Mouse (Mus musculus) ES-CJ7 (cell line): ENCODE data around the gene Phtf1.

Experiments used
- DNase-seq: peaks from one replicate; pipeline ENCODE4 v3.0.0; 2011; ENCODE audit warnings: low read depth, low spot score

Gene Phtf1

DNA sequence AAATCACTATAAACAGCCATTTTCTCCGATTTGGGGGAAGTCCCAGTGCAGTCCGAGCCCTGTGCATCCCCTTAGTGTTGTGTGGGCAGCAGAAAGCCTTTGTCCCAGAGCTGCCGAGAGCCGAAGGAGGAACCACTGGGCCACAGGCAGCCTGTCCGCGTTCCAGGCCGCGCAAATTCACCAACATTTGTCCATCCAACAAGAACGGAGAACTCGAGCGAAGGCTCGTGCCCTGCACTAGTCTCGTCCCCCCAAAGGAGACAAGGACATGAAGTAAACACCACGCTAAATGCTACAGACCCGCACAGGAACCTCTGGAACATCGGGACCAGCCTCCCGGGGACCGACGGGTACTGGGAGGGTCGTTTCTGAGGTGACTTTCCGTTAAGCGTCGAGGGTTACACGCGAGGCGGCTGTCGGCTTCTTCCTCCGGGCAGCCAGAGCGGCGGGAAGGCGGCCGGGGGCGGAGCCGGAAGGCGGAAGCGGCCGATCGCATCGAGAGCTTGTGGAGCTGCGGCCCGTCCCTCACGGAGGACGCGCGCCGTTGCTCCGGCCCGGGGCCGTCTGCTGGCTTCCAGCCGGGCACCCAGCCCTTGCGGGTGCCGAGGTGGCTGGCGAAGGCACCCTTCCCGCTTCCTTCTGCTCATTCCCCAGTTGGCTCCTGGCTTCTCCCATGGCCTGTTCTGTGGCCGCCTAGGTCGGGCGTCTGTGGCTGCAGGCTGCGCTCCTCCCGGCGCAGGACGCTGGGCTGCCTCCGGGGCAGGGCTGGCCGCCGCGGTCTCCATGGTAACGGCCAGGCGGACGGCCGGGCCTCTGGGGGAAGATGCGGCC lies at the start of gene Phtf1:
TSS of gene Phtf1 (plus strand) at position 250 of the 831 bp plus-strand sequence.
- peak; percentile 64 for DNase-seq

DNA sequence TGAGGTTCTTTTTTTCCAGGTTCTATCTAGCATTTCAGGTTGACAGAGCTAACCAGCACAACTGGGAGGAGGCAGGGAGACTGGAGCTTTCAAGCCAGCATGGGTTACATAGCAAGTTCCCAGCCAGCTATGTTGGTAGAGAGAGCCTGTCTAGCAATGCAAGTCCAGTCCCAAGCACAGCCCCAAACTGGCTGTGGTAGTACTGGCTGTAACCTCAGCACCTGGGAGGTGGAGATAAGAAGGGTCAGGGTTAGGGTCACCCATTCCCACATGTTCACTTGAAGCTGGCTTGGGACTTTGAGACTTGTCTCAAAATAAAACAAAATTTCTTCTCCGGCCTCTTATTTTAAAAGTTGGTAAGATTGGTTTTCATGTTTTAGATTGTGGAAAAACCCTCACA lies 47.8 kb upstream of the Phtf1 start:
- DNase-seq: no peak

DNA sequence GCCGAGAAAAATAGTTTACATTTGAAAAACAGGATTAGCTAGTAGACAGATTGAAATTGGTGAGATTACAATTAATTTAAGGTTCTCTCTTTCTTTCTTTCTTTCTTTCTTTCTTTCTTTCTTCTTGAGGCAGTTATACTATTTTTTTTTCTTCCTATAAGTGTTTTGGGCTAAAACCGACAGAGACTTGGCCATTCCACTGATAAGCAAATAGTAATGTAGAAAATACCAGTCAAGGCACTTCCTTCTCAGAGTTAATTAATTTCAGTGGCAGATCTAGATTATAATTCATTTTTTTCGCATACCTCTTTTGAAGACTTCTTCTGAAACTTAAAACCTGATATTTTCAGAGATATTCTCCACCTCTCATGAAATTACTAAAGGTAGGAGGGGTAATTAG lies 42.6 kb upstream of the Phtf1 start:
- no peak for DNase-seq

DNA sequence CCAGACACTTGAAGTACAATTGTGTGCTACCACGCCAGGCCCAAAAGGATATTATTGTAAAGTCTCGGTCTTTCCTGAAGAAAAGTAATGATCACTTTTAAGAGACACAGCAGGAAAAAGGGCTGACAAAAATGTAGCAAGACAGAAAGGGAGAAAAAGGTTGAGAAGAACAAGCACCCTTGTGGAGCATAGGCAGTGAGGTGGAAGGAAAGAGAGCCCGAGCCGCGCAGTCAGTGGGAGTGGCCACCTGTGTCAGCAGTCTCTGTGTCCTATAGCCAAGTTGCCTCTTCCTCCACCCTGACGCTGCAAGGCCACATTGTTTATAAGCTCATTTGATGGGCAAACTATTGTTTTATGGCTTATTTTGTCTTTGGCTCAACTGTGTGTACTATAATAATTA lies 40.4 kb upstream of the Phtf1 start:
- peak; percentile 17 for DNase-seq

DNA sequence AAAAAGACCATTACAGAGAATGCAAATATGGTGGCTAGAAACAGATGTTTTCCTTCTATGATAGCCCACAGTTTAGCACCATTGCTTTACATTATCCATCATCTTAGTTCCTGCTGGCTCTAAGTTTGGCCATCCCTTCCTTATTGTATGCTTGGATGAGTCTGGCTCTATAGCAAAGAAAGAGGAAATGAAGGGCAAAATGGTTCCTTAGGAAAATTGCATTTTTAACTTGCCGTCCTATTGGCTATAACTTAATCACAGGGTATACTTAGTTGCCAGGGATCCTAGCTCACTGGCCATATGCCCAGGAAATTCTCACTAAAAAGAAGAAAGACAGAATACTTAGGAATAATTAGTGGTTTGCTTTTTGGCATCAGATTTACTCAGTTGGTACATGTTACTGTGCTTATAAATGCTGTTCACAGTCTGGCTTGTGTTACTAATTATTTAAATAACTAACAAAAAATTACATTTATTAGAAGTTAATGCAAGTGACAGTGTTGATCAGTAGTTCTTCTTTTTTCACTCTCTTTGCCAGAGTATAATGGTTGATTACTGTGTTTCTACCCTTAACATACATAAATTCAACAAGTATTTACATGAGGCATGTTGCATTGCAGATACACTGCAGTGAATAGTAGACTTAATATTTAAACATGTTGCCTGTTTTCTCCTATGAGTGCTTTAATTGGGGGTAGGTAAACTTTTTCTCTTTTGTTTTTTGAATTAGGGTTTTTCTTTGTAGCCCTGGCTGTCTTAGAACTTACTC lies 22.9 kb upstream of the Phtf1 start:
- DNase-seq: no peak

DNA sequence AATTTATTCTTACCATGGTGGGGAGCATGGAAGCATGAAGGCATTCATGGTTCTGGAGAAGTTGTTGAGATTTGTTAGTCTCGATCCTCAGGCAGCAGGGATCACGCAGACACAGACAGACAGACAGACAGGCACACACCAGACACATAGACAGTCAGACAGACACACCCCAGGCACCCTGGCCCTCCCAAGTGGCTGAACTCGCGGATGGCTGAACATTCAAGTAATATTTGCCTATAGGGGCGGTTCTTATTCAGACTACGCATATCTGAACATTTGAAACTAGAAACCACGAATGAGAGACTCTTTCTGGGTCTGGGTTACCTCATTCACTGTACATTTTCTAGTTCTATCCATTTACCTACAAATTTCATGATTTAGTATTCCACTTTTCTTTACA lies 19.2 kb upstream of the Phtf1 start:
- DNase-seq: no peak

DNA sequence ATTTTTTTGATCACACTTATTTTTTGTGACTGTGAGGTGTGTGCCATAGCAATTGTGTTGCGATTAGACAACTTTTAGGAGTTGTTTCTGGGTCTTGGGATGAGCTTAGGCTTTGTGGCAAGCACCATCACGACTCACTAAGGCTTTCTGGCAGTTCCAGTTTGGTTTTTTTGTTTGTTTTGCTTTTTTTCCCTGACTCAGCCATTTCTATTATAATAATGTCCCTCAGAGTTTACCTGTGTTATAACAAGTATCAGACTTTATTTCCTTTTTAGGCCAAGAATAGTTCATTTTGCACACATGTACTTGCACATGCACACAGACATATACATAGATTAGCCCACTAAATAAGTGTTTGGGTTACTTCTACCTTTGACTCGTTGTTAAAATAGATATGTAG lies 7.3 kb upstream of the Phtf1 start:
- no peak for DNase-seq

DNA sequence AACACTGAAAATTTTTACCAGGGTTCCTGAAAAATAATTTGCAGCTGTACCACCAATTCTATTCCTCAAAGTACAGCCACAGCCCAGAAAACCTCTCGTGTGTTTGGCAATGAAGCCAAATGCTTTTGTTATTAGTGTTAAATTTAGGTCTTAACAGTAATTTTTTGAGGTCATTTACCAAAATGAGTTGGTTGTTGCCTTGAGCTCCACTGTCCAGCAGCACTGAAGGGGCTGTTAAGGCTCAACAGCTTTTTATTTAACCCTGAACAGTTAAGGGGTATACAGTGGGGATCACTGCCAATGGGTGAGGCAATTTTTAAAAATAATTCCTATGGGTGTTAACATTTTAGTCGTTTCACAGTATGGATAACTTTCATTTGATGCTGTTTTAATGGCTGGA lies 679 bp upstream of the Phtf1 start:
- DNase-seq: no peak

DNA sequence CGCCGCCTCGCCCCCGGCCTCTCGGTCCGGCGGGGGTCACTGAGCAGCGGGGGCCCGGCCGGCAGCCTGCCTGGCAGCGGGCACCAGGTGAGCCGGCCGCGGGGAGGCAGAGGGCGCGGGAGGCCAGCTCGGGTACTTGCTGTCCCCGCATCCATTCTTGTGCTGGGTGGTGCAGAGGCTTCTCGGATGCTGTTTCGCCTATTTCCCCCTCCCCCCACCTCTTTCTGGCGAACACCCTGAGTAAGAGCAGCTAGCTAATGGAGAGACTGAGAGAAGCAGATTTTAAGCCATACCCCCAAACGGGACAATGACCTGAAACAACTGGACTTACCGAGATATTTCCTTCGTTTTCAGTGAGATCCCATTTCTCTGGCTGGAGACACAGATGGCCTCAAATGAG lies 791 bp downstream of the Phtf1 start:
- DNase-seq: peak; percentile 70

DNA sequence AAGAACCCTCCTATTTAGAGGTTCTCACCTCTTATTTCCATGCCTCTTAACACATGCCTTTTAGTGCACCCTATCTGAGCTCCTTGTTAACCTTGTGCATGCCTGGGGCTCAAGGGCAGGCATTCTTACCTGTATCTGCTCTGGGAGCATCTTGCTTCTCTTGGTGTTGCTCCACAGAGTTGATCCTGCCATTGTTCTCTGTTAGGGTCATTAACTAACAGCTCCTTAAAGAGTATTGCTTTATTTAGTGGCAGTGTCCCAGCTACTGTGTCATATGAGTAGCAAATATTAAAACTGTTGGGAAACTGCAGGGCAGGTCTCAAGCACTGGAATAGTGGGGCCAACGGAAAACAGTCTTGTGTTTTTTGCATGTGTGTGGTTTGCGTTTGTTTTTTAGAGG lies 3.2 kb downstream of the Phtf1 start:
- DNase-seq: no peak

DNA sequence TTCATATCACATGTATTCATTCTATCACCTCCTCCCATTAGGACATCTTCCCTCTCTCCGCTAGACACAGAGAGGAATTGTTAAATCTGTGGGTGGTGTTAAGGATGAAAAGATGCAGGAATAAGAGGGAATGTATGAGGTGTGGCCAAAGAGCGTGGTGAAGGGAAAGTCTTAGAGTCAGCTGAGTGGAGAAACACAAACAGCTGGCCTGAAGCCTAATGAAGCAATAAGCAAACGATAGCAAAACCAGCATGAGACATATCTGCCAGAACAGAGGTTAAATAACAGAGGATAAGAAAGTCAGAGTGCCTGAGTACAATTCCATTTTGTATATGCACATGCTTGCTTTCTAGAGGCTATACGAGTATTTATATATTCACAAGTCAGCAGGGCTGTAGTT lies 16.6 kb downstream of the Phtf1 start:
- no peak for DNase-seq

DNA sequence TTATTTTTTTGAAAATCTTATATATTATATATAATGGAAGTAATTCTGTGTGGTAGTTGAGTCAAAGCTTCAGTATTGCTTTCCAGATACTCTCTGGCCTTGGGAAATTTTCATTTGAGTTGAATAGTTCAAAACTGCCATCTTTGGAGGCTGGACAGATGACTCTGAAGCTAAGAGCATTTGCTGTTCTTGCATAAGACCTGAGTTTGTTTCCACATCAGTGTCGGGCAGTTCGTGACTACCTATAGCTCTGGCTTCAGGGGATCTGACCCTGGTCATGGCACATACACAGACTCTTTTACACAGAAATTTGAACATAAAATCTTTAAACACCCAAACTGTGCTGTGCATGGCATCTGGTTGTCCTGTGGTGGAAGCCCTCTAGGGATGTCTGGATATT lies 17.3 kb downstream of the Phtf1 start:
- DNase-seq: no peak

DNA sequence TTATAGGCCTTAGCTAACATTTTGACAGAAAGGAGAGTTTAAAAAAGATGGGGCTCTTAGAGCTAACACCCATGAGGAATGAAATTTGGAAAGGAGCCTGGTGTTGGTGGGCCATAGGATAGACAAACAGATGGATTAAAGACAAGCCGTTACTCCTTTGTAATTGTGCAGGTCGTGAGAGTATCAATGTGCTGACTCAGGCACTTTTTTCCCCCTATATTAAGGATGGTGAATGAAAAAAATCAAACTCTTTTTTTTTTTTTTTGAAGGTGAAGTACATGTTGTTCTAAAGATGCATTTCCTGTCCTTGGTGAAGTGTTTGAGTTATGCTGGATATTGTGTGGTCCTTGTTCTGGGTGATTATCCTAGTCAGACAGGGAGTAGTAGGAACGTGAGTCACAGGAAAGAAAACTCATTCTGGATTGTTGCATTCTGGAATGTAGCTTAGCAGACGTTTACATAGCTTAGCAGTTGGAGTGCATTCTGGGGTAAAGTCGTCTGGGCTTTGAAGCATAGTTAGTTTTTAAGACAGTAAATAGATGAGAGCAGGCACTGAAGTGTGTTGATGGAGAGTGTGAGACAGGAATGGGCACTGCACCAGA lies 20.0 kb downstream of the Phtf1 start:
- DNase-seq: no peak

DNA sequence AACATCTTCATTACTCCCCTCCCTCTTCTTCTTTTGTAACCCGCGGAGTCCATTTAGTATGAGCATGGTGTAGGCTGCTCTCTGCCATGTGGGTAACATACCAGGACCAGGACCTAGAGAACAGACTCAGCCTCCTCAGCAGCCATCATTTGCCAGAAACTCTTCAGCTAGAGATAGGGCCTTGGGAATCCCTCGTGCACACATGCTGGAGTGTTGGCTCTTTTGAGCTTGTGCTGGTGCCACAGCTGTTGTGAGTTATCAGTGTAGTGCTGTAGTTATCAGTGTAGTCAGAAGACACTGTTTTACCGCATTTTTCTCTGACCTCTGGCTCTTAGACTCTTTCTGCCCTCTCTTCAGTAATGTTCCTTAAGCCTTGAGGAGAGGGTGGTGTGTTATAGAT lies 21.4 kb downstream of the Phtf1 start:
- DNase-seq: no peak

DNA sequence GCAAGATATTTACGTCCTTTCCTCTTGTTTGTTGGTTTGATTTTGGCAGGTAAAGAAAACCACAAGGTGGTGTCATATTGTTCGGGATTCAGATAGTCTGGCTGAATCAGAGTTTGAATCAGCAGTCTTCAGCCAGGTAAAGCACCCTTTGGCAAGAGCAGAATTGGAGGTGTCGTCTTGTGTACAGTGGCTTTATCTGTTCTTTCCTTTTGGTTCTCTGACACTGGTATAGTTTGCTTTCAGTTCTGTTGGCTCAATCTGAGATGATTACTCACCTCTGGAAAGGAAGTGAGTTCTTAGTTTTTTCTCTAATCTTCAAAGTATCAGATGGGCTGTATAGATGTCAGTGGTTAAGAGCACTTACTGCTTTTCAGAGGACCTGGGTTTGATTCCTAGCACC lies 23.4 kb downstream of the Phtf1 start:
- no peak for DNase-seq

DNA sequence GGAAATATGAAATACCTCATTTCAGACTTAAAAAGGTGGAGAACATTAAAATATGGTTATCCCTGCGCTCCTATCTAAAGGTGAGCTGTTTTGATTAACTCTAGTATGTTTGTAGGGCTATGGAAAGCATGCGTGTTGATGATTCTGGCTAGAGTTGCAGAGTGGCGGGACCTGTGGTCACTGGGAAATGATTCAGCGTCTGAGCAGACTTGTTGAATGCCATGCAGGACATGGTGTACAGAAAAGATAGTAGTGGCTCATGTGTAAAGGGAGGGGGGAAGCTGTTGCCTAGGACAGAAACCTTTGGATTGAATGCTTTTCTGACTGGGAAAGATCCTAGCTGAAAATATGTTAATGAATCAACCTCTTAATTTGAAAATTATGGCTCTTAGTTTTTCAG lies 30.8 kb downstream of the Phtf1 start:
- DNase-seq: no peak

DNA sequence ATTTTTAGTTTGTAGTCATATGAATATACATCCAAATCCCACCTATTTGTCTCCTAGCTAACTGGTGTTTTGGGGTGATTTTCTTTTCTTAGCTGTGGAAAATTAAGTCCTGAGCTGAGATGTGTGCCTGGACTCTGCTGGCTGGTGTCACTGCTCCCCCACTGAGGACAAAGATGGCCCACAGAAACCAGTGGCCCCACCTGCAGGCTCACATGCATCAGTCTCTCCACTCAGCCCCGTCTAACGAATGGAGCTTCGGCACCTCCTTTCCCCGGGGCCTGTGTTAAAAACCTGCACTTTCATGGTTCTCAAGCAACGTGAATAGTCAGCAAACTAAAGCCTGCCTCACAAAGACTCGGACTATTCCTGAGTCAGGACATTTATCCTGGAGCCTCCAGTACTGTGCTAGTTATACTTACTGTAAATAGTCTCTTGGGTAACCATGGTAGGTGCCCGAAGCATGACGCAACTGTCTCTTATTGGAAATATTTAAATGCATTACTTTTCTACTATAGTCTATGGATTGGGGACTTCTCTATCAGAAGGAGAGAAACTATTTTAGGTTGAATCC lies 39.1 kb downstream of the Phtf1 start:
- no peak for DNase-seq

DNA sequence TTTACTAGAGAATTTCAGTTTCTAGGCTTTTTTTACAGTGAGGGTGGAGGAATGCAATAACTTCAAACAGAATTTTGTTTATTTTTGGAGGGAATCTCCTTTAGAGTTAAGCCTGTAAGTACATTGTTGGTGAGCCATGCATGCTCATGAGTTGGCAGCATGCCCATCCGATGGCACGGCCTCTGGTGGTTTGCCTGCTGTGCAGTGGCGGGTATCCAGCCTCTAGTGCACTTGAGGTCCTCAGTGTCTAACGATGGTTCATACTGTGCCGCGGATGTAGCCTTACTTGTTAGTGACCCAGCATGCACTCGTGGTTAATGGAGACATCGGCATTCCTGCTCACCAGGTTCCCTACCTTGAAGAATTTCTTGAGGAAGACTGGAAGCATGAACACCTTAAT lies 39.6 kb downstream of the Phtf1 start:
- no peak for DNase-seq

DNA sequence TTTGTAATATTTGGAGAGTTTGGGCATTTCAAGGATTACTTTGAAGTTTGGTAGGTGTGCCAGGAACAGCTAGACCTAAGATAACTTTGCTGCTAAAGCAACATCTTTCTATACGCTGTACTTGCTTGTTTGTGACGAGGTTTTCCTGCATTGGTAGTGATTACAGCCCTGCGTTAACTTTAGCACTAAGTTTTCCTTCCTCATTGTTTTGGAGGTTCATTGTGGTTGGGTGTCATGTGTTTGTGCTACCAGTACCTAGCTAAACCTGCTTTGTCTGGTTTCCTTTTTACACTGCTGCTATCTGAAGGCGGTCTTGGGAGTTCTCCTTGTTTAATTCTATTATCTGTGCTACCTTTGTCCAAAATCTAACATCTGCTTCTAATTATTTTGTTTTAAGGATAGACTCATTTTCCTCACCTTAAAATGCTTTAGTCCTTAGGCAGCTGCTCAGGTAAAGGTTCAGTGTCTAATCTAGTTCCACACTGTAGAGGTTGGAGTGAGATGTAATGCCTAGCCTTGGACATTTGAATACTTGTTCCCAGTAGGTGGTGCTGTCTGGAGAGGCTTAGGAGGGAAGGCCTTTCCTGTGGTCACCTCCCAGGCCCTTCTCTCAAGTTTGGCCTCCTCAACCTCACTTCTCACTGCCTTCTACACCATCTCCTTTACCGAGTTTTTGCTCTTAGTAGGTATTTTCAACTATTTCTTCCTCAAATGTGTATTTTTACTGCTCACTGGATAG lies 42.2 kb downstream of the Phtf1 start:
- peak; percentile 8 for DNase-seq

DNA sequence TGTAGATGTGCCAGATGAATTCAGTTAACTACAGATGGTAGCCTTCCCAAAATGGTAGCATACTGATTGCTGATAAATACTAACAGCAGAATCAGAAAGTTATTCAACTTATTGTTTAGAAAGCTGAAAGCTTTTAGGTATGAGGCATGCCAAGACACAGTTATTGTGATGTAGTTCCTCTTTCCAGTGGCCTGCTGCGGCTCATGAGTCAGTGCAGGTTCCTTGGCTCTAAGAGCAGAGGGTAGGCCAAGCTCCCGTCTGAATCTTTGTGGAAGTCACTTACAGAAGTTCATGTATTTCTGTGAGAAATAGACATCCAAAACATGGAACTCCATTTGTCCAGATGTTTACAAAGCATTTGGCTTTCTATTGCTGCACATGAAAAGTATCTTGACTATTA lies 44.1 kb downstream of the Phtf1 start:
- DNase-seq: no peak

DNA sequence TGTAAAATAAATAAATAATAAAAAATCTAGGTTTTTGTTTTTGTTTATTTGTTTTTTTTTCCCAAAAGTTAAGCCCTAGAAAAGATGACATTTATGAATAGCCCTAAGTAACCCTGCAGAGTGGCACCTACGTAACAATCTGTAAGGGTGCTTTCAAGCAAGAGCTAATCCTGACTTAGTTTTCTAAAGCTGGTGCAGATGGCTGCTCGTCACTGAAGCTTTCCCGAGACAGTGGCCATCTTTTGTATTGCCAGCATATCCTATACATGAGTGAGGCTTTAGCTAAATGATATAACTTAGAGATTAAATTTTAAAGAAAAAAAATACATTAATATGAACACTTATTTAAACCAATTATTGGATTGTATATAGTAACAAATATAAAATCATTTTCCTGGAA lies 50.0 kb downstream of the Phtf1 start:
- DNase-seq: no peak

DNA sequence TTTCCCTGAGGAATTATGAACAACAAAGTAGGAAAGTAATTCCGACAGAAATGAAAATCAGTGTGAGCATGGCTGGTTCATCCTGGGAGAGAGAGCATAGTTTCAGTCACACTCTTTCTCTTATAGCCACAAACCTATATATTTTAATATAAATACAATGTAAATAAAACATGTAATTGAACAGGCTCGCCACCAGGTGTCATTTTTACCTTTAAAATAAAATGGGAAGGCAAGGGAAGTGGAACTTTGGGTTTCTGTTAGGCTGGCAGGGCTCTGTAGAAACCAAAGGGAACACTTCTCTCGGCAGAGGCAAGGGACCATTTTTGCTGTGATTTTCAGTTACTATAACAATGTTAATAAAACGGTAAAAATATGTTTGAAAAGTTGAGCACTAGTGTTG lies 51.5 kb downstream of the Phtf1 start:
- no peak for DNase-seq
